Mouse (Mus musculus) right cerebral cortex, adult 2 months (tissue): ENCODE results near the gene Rfk.

ENCODE experiments used
- DNase-seq, 2 experiments: peaks; one replicate each; pipeline ENCODE4 v3.0.0; 2021 to 2022; ENCODE audit warnings: low spot score in 2 of 2

Gene Rfk

GRCm38 (mm10) chr19:17382807-17383397, 10.9 kb upstream of the Rfk start:
- DNase-seq, result peak; percentile 13 to 20

DNA sequence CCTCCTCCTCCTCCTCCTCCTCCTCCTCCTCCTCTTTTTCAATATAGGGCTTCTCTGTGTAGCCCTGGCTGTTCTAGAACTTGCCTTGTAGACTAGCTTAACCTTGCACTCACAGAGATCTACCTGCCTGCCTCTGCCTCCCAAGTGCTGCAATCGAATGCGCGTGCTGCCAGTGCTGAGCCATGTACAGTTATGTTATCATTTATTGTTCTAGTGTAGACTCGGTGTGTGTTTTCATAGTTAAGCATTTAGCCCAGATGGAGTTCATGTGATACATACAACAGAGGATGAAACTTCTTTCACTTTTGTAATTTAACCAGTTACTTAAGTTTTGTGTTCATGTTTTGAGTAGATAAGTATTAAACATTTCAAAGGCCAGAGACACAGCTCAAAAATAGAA, 8.8 kb upstream of the Rfk start:
- no peak for DNase-seq

DNA sequence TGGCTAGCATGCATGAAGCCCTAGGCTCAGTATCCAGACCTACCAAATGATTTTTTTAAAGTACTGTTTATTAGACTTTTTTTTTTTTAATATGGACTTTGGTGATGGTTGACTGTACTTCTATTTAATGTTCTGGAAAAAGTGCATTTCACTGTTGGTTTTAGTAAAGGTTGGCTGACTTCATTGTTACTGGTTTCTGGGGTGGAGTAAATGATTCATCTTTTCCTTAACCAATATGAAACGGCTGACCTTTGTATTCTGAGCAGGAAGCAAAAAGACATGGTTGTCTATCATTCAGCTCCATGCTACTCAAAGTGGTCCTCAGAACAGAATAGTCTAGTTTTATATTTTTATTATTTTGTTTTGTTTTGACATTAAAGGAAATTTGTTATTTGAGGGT, 8.4 kb upstream of the Rfk start:
- no peak for DNase-seq

DNA sequence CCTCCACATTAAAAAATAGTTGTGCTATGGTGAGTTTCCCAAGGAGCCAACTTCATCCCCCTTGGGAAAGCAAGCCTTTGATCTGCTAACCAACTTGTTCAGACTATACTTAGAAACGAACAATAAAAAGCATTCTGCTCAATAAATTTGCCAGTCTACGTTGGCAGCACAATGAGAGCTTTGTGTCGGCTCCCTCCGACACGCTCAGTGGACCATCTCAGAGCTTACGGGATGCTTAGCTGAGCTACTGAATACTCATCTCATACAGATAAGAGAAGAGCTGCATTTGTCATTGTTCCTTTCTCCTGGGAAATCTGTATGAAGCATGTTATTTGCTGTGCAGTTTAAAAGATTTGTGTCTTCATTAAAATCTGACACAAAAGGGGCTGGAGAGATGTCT, 7.4 kb upstream of the Rfk start:
- no peak for DNase-seq

- DNase-seq, result peak in 1 of 2 experiments; percentile 8
These were observed 5.4 kb upstream of the Rfk start for GRCm38 (mm10) chr19:17388404-17388803.

GRCm38 (mm10) chr19:17392866-17393265, 977 bp upstream of the Rfk start:
- no peak for DNase-seq

DNA sequence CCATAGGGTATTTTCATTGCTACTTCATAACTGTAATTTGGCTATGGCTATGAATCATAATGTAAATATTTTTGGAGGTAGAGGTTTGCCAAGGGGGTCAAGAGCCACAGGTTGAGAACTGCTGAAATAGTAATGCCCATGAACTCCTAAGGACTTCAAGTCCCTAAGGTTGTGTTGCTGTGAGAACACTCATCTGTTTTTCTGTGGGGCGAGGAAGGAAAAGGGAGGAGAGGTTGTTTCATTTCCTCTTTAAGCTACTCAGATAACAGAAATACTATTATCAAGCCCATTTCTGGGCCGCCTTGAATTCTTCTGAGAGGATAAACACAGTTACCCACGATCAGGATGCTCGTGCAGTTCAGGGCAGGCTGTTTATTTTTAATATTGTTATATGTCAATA, 3.0 kb downstream of the Rfk start:
- no peak for DNase-seq

GRCm38 (mm10) chr19:17397922-17398321, 4.1 kb downstream of the Rfk start:
- DNase-seq, result no peak

DNA sequence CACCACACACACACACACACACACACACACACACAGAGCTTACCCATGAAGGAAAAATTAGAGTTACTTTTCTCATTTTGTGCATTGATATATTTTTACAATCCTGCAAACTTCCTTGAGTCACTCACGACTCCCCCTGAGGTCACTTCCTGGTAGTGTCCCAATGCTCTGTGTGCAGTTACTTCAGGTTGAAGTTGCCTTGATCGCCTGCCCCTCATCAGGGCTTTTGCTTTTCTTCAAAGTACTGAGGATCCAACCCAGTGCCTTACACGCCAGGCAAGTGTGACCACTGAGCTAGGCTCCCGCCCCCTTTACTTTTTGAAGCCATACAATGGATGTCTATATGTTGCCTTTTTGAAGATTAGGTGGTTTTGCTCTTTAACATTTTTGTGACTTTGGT, 6.1 kb downstream of the Rfk start:
- no peak for DNase-seq

DNA sequence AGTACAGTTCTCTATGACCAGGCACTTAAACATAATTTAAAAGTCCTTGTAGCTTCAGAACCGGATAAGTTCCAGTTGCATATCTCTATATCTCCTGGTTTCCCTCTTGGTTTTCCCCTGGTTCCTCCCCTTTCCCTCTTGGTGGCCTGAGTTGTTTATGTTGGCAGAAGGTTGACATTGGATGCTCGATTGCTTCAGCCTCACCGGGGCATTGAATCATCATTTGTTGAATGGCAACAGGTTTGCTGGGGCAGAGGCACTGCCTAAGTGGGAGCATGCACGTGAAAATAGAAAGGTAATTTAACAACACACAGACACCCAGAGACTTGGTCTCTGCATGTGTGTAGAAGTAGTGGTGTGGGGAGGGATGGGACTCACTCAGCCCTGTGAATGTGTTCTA, 6.7 kb downstream of the Rfk start:
- DNase-seq, result no peak

DNA sequence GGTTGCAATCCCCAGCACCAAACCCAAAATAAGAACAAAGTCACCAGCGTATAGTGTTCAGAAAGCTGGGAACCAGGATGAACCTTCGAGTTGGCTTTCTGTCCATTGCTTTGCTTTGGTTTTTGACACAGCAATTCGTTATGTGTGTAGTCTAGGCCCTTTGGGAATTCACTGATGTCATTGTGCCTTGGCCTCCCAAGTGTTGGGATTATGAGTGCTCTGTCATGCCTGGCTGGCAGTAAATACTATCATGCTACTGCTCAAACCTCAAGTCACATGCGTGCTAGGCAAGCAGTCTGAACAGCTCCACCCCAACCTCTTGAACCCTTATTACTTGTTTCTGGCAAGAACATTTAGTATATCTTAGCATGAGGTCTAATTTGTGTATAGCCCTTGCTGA, 9.3 kb downstream of the Rfk start:
- no peak for DNase-seq

DNA sequence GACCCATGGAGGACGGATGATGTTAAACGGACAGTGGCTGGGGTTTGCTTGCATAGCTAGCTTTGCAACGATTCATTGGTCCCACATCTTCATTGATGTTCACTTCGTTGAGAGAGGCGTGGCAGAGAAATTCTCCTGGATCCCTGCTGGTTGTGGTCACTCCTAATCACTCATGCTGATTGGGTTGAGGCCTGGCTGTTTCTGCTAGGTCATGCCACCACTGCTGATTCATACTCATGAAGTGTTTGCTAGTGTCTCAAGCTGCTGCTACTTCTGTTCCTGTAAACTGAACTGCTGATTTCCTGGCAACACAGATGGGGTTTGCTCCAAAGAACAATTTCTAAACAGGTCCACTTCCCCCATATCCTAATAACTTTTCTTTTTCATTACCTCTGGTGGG, 13.0 kb downstream of the Rfk start:
- no peak for DNase-seq

DNA sequence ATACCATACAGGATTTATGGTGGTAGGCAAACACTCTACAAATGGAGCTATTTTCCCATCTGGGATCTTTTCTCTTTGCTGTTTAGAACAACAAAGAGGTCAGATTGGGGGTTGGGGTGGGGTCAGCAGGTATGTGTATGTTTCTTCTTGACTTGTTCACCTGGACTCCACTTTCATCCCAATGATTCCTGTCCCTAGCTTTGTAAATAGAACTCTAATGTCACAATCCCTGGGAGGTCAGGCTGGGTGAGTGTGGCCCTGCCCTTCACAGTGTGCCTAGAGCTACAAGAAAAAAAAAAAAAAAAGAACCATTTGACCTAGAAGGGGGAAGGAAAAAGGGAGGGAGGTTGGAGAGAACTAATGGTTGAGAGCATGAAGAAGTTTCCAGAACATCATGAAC, 14.7 kb downstream of the Rfk start:
- no peak for DNase-seq

- no peak for DNase-seq
These were observed 15.5 kb downstream of the Rfk start for GRCm38 (mm10) chr19:17409351-17409750.

- no peak for DNase-seq
These were observed 16.7 kb downstream of the Rfk start for GRCm38 (mm10) chr19:17410465-17411065.

GRCm38 (mm10) chr19:17412915-17413459, 19.1 kb downstream of the Rfk start:
- no peak for DNase-seq

DNA sequence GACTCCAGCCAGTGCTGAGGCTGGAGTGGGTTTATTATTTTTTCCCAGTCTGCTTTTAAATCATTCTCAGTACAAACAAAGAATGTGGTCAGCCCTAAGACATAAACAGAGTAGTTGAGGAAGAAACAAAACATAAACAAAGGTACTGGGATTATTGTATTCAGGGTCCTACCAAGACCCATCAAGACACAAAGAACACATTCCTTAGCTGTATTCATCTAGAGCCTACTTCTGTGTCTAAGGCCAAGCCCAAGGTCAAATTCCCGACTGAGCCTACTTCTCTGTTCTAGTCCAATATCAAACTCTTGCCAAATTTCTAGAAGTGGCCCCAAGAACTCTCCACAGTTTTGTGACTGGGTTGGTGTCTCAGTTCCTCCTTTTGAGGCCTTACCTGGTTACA, 24.0 kb downstream of the Rfk start:
- DNase-seq, result no peak

GRCm38 (mm10) chr19:17423306-17423705, 29.5 kb downstream of the Rfk start:
- no peak for DNase-seq

GRCm38 (mm10) chr19:17427824-17428560, 34.1 kb downstream of the Rfk start:
- no peak for DNase-seq

DNA sequence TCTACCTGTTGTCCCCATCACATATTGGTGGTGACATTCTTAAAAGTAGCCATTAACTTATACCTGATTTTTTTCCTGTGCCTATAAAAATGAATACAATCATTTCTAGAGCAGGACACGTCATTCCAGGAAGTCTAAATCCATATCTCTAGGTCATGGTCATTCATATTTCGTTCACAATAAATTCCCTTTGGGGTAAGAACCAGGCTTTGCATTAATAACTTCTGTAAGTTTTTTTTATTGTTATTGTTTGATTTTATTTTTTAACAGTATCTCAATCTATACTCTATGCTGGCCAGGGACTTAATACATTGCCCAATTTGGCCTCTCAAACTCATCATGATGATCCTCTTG, 34.7 kb downstream of the Rfk start:
- no peak for DNase-seq

DNA sequence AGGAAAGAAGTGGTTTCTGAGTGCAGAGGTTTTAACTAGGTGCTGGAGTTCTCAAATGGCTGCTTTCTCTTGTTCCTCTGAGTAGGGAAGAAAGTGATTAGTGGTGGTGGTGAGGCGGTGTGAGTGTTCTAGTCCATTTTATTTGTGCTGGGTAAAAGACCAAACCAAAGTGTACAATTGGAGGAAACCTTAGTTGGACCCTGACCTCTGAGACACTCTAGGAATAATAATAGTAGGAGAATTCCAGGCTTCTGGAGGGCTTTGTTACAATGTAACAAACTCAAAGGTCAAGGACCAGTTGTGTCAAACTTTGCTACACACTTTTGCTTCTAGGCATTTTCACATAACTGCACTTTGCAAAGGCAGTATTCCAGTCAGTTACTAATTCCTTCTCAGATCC, 42.8 kb downstream of the Rfk start:
- DNase-seq, result no peak

DNA sequence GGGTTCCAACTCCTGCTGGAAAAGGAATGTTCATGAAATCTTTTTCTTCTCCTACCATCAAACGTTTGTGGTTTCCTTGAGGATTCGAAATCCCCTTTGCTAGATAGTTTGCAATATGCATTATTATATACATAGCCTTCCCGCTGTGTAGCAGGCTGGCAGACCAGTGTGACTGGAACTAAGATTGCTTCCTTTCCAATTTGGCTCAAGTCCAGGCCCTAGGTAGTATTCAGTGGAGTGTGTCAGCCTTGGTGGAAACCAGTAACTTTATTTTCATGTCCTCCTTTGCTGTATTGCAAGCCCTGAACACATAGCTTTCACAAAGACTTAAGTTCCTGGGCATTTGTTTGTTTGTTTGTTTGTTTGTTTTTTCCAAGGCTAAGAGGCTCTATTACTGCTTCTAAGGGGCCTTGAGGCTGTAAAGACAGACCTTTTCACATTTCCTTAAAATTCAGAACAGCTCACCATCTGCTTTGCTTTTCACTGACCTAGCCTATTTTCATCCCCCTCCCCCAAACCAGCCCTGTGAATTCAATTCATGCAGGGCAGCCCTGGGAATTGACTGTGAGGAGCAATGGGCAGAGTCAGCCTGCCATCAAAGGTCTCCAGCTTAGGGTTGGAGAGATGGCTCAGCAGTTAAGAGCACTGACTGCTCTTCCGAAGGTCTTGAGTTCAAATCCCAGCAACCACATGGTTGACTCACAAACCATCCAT, 45.8 kb downstream of the Rfk start:
- no peak for DNase-seq

GRCm38 (mm10) chr19:17443581-17443980, 49.7 kb downstream of the Rfk start:
- no peak for DNase-seq
